Mouse (Mus musculus) neural tube, embryonic 13.5 days (tissue): ENCODE results near the gene Dnaaf3. TPM values are rescaled to one million over a fixed set of nuclear protein-coding genes. Genes with fewer than 3 reads are reported as not detected.
"Not testable (repeated sequence)": the region's sequence is repeated elsewhere in the genome, so short reads cannot be mapped to it uniquely, and the experiment has no call there.

Experiments used
- ATAC-seq: fragments of 200-750 bp; cut with Nextera tagmentation; 2 replicates; pipeline ENCODE4 v1.8.0; 2017; ENCODE audit warnings: low read depth, mild to moderate bottlenecking, moderate TSS enrichment, moderate library complexity
- H3K27ac ChIP-seq: fragments of 300-500 bp; sonication (generic); replicated peaks from 2 replicates; pipeline ENCODE4 v1.5.1; 2015; ENCODE audit warnings: moderate library complexity, mild to moderate bottlenecking, inconsistent platforms
- H3K27me3 ChIP-seq: fragments of 300-500 bp; sonication (generic); 2 replicates; pipeline ENCODE4 v1.6.1; 2015; ENCODE audit warnings: mild to moderate bottlenecking, inconsistent platforms
- H3K36me3 ChIP-seq: fragments of 300-500 bp; sonication (generic); 2 replicates; pipeline ENCODE4 v1.6.1; 2015; ENCODE audit warnings: mild to moderate bottlenecking, inconsistent platforms
- H3K4me1 ChIP-seq: fragments of 300-500 bp; sonication (generic); replicated peaks from 2 replicates; pipeline ENCODE4 v1.6.1; 2015; ENCODE audit warnings: inconsistent platforms
- H3K4me2 ChIP-seq: fragments of 300-500 bp; sonication (generic); 2 replicates; pipeline ENCODE4 v1.6.1; 2015; ENCODE audit warnings: inconsistent platforms, mild to moderate bottlenecking, moderate library complexity
- H3K4me3 ChIP-seq: fragments of 300-500 bp; sonication (generic); 2 replicates; pipeline ENCODE4 v1.5.1; 2015; ENCODE audit warnings: mild to moderate bottlenecking, inconsistent platforms
- H3K9ac ChIP-seq: fragments of 300-500 bp; sonication (generic); 2 replicates; pipeline ENCODE4 v1.6.1; 2015; ENCODE audit warnings: moderate library complexity, mild to moderate bottlenecking, inconsistent platforms
- H3K9me3 ChIP-seq: fragments of 300-500 bp; sonication (generic); 2 replicates; pipeline ENCODE4 v1.6.1; 2016; ENCODE audit warnings: inconsistent platforms
- WGBS: fragments of 180-500 bp; shearing (Covaris S2); methylation state at CpG from one replicate; pipeline ENCODE4 v1.1.7; 2015; 5-methylcytosine and 5-hydroxymethylcytosine counted together
- polyA plus RNA-seq: library from polyadenylated mRNA; unstranded; fragments of >200 nt; fragmentation: Nextera tagmentation; extraction: Ambion mirVana; gene quantifications from 2 replicates; pipeline ENCODE4 v1.2.1, GENCODE M21; 2015

Dnaaf3 gene
- polyA plus RNA-seq, 1 experiment from 2014 or later, result 1.1 TPM

DNA sequence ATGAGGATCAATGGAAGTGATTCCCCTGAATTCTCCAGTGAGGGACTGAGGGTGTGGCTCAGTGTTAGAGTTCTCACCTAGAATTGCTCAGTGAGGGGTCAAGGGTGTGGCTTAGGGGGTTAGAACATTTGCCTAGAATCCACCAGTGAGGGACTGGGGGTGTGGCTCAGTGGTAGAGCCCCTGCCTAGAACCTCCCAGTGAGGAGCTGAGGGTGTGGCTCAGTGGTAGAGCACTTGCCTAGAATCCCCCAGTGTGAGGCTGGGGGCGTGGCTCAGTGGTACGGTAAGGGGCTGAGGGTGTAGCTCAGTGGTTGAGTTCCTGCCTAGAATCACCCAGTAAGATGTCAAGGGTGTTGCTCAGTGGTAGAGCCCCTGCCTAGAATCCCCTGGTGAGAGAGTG is 6.8 kb upstream of the Dnaaf3 start:
- H3K4me3 ChIP-seq, result no peak overlapping the region
- no peak for ATAC-seq
- H3K9ac ChIP-seq, result no peak overlapping the region
- no peak overlapping the region for H3K4me2 ChIP-seq
- H3K9me3 ChIP-seq, result no peaks in the 10 kb centered on the region
- peaks cover 17% of the 10 kb centered on the region; the same call in 1 of the 2 replicates for H3K27me3 ChIP-seq
- peaks cover 43% of the 10 kb centered on the region for H3K36me3 ChIP-seq
- WGBS, result 94% methylated on average over 2 of the region's 2 CpGs
- no peak overlapping the region for H3K27ac ChIP-seq
- H3K4me1 ChIP-seq, result no peaks in the 10 kb centered on the region

DNA sequence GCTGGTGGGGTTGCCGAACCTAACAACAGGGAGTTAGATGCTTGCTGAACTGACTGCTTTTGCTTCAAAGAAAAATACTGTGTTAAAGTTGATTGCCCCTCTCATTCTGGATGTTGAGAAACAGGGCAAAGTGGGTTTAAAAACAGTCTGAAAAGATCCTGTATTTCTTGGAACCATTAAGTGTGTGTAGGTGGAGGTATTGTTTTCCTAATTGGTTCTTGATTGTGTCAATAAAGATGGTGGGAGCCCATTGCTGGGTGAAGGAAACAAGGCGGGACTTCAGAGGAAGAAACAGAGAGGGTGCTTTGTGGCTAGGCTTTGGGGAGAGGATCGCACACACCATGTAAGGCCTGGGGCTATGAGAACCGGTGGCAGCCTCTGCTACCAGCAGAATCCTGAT is 4.9 kb upstream of the Dnaaf3 start:
- Histone ChIP-seq H3K9me3 (no peaks in the 10 kb centered on the region), H3K9ac (no peak overlapping the region), H3K4me2 (no peak overlapping the region), H3K4me3 (no peak overlapping the region), H3K27ac (no peak overlapping the region), H3K4me1 (peaks cover 3% of the 10 kb centered on the region), H3K27me3 (peaks cover 24% of the 10 kb centered on the region), H3K36me3 (peaks cover 34% of the 10 kb centered on the region)
- 53% methylated on average over 4 of the region's 4 CpGs for WGBS
- no peak for ATAC-seq

DNA sequence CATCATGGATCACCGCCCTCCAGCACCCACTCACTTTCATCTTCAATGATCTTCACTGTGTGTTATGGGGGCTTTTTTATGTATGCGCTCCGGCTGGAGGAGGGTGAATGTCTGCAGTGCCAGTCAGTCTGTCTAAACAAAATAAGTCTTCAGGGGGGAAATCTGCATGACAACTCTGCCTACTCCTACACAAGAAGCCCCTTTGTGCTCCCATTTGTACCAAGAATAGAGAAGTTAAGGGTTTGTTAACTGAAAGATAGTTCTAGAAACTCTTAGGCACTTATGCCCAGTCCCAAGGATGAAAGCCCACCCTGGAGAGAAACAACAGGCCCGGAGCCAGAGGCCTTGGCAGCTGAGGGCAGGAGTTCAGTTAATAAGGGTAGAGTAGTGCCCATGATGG is 4.1 kb upstream of the Dnaaf3 start:
- Histone ChIP-seq H3K4me1 (peaks cover 7% of the 10 kb centered on the region), H3K36me3 (peaks cover 26% of the 10 kb centered on the region), H3K4me3 (no peak overlapping the region), H3K9me3 (no peaks in the 10 kb centered on the region), H3K27ac (no peak overlapping the region), H3K27me3 (peaks cover 32% of the 10 kb centered on the region), H3K9ac (no peak overlapping the region), H3K4me2 (no peak overlapping the region)
- no peak for ATAC-seq
- 92% methylated on average over 4 of the region's 4 CpGs for WGBS

DNA sequence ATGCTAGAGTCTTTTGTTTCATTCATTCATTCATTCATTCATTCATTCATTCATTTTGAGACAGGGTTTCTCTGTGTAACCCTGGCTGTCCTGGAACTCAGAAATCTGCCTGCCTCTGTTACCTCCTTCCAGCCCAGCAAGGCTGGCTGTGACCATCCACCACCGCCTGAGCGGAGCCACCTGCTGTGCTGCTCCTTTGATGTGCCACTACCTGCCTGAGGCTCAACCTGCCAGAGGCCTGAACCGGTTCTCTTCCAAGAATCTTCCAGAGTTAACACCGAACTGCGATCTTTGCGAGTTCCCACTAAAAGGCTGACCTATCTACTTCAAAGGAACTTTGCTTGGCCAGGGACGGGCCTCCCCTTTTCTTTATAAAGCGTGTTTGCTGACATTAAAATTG is 2.1 kb downstream of the Dnaaf3 start:
- H3K36me3 ChIP-seq, H3K9me3 ChIP-seq, H3K9ac ChIP-seq, H3K4me3 ChIP-seq, H3K27ac ChIP-seq, H3K4me2 ChIP-seq, ATAC-seq: not testable (repeated sequence)
- 49% methylated on average over 8 of the region's 8 CpGs for WGBS
- Histone ChIP-seq H3K4me1 (peaks cover 21% of the 10 kb centered on the region), H3K27me3 (peaks cover 32% of the 10 kb centered on the region)

DNA sequence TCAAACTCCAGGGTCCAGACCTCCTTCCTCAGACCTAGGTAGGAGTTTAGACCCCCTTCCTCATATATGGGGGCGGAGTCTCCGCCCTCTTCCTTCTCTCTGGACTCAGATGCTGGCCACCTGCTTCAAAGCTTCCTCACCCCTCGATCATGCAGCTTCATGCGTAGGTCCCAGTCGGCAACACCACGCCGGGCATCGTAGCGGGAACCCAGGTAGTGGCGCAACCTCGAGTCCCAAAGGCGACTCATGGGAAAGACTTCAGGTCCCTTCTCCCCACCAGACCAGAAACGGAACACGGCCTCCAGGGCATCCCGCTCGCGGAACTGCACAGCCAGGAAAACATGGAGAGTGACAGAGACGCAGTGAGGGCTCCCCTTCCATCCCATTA is 5.0 kb downstream of the Dnaaf3 start:
- peaks cover 23% of the 10 kb centered on the region for H3K27me3 ChIP-seq
- 0 out of 2 replicates have a peak overlapping the region, but pooled peaks have one; percentile 31 for H3K4me3 ChIP-seq
- peaks cover 19% of the 10 kb centered on the region for H3K4me1 ChIP-seq
- H3K4me2 ChIP-seq, result peak overlapping the region; percentile 60
- H3K36me3 ChIP-seq, result no peaks in the 10 kb centered on the region
- peak; percentile 4; the same call in 1 of the 2 replicates for ATAC-seq
- no peak overlapping the region for H3K27ac ChIP-seq
- H3K9ac ChIP-seq, result peak overlapping the region; percentile 46; the same call in 1 of the 2 replicates
- no peaks in the 10 kb centered on the region for H3K9me3 ChIP-seq
- WGBS, result 50% methylated on average over 18 of the region's 18 CpGs

DNA sequence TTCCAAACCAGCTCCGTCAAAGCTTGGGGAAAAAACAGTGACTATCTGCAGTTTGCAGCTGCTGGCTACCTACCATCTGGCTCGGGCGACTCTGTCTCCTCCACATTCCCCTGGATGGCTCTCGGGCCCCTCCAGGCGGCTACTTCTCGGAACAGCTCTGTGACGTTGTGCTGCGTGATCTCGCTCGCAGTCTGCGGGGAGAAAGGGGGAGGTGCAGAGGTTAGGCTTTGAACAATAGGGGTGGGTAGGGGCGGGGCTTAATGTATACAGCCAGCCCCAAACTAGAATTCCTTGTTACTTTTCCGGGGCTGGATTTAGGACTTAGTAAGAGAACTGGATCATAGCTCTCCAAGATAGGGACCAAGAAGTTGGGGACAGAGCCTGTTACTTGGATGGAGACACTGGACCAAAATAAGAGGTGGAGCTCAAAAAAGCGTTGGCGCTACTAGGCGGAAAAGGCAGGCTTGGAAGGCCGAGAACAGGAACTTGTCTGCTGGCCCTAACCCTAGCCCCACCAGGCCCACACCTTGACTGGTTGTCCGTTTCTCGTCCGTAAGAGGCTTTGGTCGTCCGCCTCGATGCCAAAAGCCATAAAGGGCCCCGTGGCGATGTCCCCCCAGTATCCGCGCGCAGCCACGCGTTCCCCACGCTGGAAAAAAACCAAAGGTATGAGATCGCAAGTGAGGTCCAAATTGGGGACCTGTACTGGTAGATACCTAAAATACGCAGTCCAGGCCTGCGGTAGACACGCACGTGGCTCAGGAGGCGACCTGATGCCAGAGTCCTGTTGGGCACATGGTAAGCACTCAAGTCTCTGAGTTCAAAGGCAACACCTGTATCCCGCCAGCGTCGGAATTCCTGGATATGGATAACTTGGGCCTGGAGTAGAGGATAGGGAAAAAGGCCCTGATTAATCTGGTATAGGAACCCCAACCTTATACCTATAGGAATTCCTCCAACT is 5.6 kb downstream of the Dnaaf3 start:
- ATAC-seq, result peak; percentile 93
- Histone ChIP-seq H3K4me1 (peaks cover 14% of the 10 kb centered on the region; the same call in 1 of the 2 replicates), H3K27ac (peak overlapping the region; percentile 49; the same call in 1 of the 2 replicates), H3K9ac (peak overlapping the region; percentile 64), H3K4me3 (peak overlapping the region; percentile 31), H3K9me3 (no peaks in the 10 kb centered on the region), H3K36me3 (no peaks in the 10 kb centered on the region), H3K4me2 (peak overlapping the region; percentile 60), H3K27me3 (peaks cover 19% of the 10 kb centered on the region)
- WGBS, result 24% methylated on average over 40 of the region's 40 CpGs

DNA sequence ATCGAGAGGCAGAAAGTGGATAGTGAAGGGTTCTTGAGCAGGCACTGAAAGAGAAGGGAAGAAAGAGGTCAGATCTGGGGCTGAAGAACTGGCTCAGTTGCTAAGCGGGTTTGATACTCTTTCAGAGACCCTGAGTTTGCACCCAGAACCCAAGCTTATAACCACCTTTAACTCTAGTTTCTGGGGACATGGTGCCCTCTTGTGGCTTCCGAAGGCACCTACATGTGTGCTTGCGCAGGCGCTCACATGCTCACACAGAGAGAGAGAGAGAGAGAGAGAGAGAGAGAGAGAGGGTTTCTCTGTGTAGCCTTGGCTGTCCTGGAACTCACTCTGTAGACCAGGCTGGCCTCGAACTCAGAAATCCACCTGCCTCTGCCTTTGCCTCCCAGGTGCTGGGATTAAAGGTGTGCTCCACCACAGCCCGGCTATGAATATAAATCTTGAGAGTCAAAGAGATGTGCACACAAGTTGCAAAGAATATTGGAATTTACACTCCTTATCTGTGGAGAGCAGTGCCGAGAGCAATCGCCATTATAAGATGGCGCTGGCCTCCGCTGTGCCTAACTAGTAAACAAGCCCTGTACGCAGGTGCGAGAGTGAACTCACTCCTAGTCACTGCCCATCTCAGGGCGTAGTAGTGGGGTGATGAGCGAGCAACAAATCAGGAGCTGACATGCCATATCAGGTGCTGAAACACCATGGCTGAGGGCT is 7.9 kb downstream of the Dnaaf3 start, which contains the start of gene Tnni3:
Gene Tnni3, minus strand, starts transcription at position 18 of the 711 bp plus-strand sequence.
- WGBS, result 68% methylated on average over 15 of the region's 15 CpGs
- Histone ChIP-seq H3K27me3 (peaks cover 28% of the 10 kb centered on the region), H3K4me1 (peaks cover 23% of the 10 kb centered on the region)
- not testable (repeated sequence) for H3K4me3 ChIP-seq, ATAC-seq, H3K36me3 ChIP-seq, H3K4me2 ChIP-seq, H3K27ac ChIP-seq, H3K9ac ChIP-seq, H3K9me3 ChIP-seq

DNA sequence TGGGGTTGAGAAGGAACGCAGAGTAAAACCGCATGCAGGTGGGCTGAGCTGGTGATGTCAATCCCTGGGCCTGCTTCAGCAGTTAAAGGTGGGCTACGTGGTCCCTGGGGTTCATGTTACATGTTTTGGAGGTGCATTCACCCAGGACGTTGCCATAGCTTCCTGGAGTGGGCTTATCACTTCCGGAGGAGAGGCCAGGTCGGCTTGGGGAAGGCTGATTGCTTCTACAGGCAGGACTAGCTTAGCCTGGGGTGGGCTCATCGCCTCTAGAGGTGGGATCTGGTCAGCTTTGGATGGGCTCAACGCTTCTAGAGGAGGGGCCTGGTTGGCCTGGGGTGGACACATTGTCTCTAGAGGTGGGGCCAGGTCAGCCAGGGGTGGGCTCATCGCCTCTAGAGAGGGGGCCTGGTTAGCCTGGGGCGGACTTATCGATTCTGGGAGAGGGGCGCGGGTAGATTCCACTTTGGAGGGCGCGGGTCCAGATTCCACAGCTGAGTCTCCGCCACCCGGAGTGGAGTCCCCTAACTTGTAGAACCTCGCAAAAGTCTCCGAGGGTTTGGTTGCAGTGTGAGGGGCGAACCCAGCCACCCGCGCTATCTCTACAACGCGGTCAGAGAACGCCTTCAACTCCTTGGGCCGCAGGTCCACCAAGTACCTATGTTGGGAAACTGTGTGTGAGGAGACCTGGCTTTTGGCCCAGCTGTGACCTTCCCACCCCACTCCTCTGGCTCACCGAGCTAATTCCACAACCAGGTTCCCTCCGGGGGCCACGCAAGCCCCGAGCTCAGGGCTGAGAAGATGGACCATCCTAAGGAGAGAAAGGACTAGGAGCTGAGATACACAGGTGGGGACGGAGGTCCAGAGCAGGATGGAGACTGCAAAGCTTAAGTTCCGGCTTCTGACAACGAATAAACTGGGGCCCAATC is 8.8 kb downstream of the Dnaaf3 start:
- H3K27ac ChIP-seq, result no peak overlapping the region
- 91% methylated on average over 33 of the region's 33 CpGs for WGBS
- no peak overlapping the region for H3K4me2 ChIP-seq
- H3K4me3 ChIP-seq, result no peak overlapping the region
- H3K9ac ChIP-seq, result no peak overlapping the region
- H3K4me1 ChIP-seq, result peaks cover 23% of the 10 kb centered on the region
- H3K27me3 ChIP-seq, result peaks cover 28% of the 10 kb centered on the region
- ATAC-seq, result no peak
- H3K9me3 ChIP-seq, result no peaks in the 10 kb centered on the region
- H3K36me3 ChIP-seq, result no peaks in the 10 kb centered on the region

DNA sequence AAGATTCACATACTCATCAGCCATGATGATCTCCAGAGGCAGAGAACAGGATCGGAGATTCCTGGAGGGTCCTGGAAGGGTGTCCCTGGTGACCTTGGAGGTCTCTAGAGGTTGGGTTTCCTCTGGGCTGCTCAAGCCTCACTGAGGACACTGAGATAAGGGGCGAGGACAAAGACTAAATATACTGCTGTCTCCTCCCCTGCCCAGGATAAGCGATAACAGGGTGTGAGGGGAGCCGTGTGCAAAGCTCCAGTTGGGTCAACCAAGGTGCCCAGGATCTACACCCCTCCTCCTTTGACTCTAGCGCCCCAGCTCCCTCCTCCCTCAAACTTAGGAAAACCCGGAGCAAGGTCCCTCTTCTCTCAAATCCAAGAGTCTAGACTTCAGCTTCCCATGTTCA is 10.0 kb downstream of the Dnaaf3 start:
- no peaks in the 10 kb centered on the region for H3K36me3 ChIP-seq
- no peaks in the 10 kb centered on the region for H3K9me3 ChIP-seq
- H3K27ac ChIP-seq, result no peak overlapping the region
- ATAC-seq, result no peak
- no peak overlapping the region for H3K9ac ChIP-seq
- WGBS, result 74% methylated on average over 6 of the region's 6 CpGs
- H3K4me2 ChIP-seq, result no peak overlapping the region
- peaks cover 21% of the 10 kb centered on the region for H3K4me1 ChIP-seq
- no peak overlapping the region for H3K4me3 ChIP-seq
- peaks cover 21% of the 10 kb centered on the region for H3K27me3 ChIP-seq

DNA sequence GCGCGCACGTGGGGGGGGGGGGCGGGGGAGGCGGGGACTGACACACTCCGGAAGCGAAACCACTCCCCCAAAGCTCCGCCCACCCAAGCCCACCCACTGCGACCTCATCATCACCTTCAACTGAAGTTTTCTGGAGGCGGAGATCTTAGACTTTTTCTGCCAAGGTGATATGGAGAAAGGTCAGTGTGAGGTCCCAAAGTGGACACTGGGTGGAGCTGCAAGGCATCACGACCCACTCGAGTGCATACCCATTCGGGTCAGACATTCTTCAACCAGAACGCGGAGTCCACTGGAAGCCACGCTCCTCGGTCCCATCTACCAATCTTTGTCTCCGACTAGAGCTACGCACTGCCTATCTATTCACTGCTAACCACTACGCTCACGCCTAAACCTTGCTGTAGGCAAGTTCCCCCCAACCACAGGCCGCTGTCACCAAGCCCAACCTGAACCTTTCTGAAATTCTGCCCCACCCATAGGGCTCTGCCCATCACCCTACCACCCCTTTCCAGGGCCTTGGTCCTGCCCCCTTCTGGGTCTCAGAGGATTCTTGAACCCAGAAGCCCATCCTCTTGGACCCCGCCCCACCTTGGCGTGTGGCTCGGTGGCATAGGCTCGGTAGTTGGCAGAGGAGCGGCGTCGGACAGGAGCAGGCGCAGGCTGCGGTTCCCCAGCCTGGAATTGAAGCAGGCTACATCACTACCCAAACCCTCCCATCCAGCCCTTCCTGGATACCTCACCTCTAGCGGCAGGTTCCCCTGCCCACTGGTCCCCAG is 10.8 kb downstream of the Dnaaf3 start:
- 30% methylated on average over 32 of the region's 32 CpGs for WGBS
- ATAC-seq, result no peak
- Histone ChIP-seq H3K4me2 (peak overlapping the region; percentile 53), H3K27ac (no peak overlapping the region), H3K4me3 (peak overlapping the region; percentile 24), H3K9ac (peak overlapping the region; percentile 58), H3K36me3 (no peaks in the 10 kb centered on the region), H3K27me3 (peaks cover 16% of the 10 kb centered on the region), H3K9me3 (no peaks in the 10 kb centered on the region), H3K4me1 (peaks cover 13% of the 10 kb centered on the region)

DNA sequence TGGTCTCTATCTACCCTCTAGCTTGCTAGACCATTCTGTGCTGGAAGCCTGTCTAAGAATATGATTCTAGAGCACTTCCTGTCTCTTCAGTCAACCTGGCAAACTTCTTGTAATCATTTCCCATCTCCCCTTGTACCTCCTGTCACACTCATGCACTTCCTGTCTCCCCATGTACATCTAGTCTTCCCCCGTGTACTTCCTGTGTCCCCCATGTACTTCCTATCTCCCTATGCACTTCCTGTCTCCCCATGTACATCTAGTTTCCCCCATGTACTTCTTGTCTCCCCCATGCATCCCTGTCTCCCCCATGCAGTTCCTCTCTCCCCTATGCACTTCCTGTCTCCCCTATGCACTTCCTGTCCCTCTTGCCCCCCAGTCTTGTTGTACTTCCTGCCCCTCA is 13.8 kb downstream of the Dnaaf3 start:
- no peak for ATAC-seq
- WGBS, result 80% methylated on average over 1 of the region's 1 CpGs

More for the DNA sequence above, 13.8 kb downstream of the Dnaaf3 start:
- H3K27me3 ChIP-seq, result peaks cover 16% of the 10 kb centered on the region
- no peak overlapping the region for H3K4me2 ChIP-seq
- no peak overlapping the region for H3K4me3 ChIP-seq
- H3K27ac ChIP-seq, result no peak overlapping the region
- no peaks in the 10 kb centered on the region for H3K9me3 ChIP-seq
- no peaks in the 10 kb centered on the region for H3K36me3 ChIP-seq
- H3K9ac ChIP-seq, result no peak overlapping the region
- peaks cover 17% of the 10 kb centered on the region for H3K4me1 ChIP-seq
